Mouse (Mus musculus) c-Kit-positive CD71-positive TER-119-positive erythroid progenitor cells, embryonic 14.5 days (primary cell): ENCODE results near the gene 2210016L21Rik.

ENCODE experiments used
- DNase-seq: peaks from one replicate; pipeline ENCODE4 v3.0.0-alpha.2; 2013; ENCODE audit warnings: low spot score

Gene 2210016L21Rik

DNA sequence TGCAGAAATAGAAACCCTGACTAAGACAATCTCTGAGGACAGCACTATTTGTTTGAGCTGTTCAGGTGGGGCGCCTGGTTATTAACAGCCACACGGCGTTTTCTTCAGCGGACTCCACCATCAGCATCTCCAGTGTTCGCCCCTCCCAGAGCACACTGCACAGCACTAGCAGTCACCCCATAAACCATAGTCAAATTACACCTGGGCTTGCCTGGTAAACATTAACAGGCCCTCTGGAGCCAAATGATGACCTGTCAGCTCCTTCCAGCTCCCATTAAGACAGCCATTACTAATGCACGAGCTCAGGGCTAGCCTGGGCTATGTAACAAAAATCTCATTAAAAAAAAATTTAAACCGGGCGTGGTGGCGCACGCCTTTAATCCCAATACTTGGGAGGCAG lies 3.1 kb downstream of the 2210016L21Rik start:
- DNase-seq = no peak

DNA sequence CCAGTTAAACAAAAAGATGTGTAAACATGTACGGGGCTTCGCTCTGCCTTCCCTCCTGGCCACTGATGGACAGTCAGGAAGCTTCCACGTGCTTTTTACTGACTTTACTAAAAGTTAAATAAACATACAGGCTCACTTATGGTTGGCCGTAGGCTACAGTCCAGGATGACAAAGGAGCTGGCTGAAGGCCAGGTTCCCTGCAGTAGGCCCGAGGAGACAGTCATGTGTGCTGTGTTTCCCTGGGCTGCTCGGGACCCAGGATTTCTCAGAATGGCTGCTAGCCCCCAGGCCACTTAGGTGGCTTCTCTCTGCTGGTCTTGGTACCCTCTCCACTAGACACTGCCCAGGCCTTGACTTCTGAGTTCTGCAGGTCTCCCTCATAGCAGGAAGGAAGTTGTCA lies 6.9 kb downstream of the 2210016L21Rik start:
- no peak for DNase-seq

GRCm38 (mm10) chr5:114949316-114949715 lies 7.4 kb downstream of the 2210016L21Rik start:
- no peak for DNase-seq

- DNase-seq = no peak
Observed at GRCm38 (mm10) chr5:114949812-114950211, 7.9 kb downstream of the 2210016L21Rik start.

GRCm38 (mm10) chr5:114950669-114951068 lies 8.7 kb downstream of the 2210016L21Rik start:
- no peak for DNase-seq

- no peak for DNase-seq
Observed at GRCm38 (mm10) chr5:114951279-114951880, 9.4 kb downstream of the 2210016L21Rik start.

DNA sequence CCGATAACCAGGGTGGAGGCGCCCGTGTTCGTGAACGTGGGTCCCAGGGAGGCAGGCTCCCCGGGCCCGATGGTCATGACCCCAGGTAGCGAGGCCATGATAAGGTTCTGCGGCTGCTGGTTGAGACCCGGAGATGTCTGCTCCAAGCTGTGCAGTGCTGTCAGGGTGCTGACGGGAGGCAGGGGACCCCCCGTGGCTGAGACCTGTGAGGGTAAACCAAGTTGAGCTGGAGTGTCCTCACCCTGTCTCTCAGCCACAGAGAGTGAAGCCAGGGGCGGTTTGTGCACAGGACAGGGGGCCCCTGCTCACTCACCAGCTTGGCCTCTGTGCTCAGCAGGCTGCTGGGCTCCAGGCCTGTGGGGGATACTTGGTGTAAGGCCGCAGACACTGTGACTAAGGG lies 11.4 kb downstream of the 2210016L21Rik start:
- DNase-seq = no peak

GRCm38 (mm10) chr5:114958069-114958468 lies 16.1 kb downstream of the 2210016L21Rik start:
- DNase-seq = no peak

- no peak for DNase-seq
Observed at GRCm38 (mm10) chr5:114961590-114962360, 19.8 kb downstream of the 2210016L21Rik start.

- DNase-seq = no peak
Observed at GRCm38 (mm10) chr5:114964315-114964966, 22.5 kb downstream of the 2210016L21Rik start.

DNA sequence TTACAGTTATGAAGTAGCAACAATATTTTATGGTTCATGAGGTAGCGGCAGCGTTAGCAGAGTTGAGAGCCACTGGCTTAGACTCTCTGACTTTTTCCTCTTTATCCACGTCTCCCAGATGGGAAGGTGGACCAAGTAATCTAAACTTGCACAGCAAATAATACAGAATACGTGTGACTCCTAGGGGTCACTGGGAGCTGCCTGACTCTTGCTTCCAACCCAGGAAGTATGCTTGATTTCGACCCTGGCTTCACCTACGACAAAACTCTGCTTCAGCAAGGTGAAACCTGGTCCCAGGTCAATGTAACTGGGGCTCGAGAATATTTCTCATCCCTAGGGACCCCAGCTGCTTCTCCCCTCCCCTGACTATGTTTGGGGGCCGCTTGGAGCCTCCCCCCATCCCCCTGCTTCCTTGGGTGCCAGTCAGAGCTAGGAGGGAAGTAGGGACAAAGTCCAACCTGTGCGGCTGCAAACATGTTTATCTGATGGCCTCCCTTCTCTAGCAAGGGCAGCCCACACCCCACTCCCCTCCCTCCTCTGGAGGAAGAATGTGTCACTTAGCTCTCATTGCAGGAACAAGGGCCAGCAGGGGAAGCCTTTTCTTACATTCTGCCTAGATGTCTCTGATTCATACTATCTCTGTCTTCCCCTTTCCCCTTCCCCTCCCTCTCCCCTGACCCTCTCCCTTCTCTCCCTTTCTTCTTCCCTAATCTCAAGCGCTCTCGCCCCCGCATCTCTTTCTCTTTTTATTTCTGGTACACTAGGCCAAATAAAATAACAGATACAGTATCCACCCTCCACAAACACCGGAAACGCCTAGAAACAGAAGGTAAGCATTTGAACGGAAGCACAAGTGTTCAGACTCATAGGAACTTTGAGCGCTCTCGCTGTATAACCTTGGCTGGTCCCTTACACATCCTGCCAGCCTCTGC lies 23.3 kb downstream of the 2210016L21Rik start:
- no peak for DNase-seq

DNA sequence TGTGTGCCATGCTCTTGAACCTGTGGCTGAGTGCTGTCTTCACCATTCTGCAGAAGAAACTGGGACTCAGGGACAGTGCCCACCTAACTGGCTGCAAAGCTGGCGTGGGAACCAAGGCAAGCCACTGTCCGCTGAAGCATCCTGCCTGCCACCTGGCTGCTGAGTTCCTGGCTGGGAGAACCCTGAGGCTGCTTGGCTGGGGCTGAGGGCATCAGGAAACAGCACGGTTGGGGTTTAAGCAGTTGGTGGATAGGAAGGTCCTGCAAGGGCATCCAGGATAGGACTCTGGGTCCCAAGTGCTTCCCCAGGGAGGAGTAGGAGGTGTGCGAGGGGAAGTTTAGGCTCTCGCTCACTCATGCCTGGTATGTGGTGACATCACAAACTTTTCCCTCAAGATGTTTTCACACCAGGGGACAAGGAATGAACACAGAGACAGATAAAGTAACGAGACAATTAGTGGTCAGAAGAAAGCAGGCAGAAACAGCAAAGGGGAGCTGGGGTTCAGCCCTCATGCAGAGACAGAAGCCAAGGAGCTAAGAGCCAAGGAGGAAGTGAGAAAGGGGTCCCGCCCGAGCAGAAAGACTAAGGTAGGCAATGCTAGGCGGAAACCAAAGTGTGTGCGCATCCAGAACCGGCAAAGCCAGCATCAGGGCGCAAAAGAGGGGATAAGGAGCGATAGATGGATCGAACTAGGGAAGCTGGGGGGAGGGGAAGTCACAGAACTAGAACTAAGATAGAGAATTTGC lies 25.7 kb downstream of the 2210016L21Rik start:
- DNase-seq = no peak

DNA sequence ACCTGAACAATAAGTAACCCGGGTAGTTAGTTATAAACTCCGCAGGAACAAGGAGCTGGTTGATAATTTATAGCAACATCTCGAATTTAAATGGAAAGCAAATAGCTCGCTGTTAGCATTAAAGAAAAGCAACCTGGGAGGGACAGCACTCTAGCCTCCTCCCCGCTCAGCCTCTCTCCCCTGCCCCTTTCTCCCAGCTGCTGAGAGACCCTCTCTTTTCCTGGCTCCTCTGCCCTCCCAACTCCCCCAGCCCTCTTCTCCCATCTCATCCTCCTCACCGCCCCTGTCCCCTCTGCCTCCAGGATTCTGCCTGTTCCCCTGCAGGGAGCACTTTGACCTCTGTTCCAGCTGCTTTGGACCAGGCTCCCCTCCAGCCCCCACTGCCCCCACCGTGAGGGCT lies 26.7 kb downstream of the 2210016L21Rik start:
- no peak for DNase-seq

DNA sequence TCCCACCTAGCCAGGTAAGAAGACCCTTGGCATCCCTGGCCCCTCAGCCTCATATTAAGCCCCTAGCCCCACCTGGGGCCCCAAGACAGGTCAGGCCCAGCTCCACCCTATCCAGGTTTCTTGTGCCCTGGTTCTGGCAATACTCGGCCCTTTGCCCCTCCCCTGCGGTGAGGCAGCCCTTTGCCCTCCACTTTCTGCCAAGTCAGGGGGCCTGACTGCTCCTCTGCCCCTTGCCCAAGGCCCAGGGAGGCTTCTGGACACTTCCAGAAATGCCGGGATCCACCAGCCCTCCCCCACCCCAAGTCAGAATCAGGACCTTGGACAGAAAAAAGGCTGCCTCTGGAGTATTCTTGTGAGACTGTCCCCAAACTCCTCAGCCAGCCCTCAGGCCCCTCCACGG lies 27.1 kb downstream of the 2210016L21Rik start:
- DNase-seq = no peak

DNA sequence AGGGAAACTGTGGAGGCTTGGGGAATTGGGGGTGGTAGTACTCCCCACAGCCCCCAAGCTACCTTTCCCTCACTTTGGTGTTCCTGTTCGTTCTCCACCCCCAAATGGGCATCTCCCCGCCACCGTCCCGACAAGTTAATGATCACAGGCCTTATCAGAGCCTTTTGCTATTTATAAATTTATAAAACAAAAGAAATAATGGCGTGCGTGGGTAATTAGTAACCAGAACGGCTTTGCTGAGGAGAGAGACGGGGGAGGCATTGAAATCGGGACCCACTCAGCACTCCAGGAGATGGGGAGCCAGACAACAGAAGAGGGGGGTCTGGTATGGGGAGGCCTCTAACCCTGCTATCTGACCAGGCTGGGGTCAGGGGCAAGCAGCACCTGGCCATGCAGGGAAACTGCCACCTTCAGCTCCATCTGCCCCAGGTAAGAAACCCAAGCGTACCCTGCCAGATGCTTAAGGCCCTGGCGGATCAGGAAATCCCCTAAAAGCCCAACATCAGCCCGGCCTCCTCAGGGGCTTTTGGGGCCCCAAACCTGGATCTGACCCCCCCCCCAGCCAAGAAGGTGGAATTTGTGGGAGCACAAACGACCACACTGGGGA lies 27.8 kb downstream of the 2210016L21Rik start:
- no peak for DNase-seq

- DNase-seq = no peak
Observed at GRCm38 (mm10) chr5:114970824-114971227, 28.9 kb downstream of the 2210016L21Rik start, which contains the start of gene Hnf1a. Gene Hnf1a (minus strand): TSS chr5:114971094.

- DNase-seq = no peak
Observed at GRCm38 (mm10) chr5:114972201-114972600, 30.2 kb downstream of the 2210016L21Rik start.

- no peak for DNase-seq
Observed at GRCm38 (mm10) chr5:114973131-114973530, 31.2 kb downstream of the 2210016L21Rik start.

GRCm38 (mm10) chr5:114976935-114977334 lies 35.0 kb downstream of the 2210016L21Rik start:
- no peak for DNase-seq

GRCm38 (mm10) chr5:114978473-114978872 lies 36.5 kb downstream of the 2210016L21Rik start:
- no peak for DNase-seq

- peak; percentile 62 for DNase-seq
Observed at GRCm38 (mm10) chr5:114978888-114979249, 36.9 kb downstream of the 2210016L21Rik start.
